Mouse (Mus musculus) gastrocnemius, adult 8-10 months (tissue): ENCODE measurements around the gene Pfn5. TPM values are rescaled to one million over a fixed set of nuclear protein-coding genes. Genes with fewer than 3 reads are reported as not detected.
"Not testable (repeated sequence)": the region's sequence is repeated elsewhere in the genome, so short reads cannot be mapped to it uniquely, and the experiment has no call there.

Experiments
- DNase-seq, 2 experiments: peaks; one replicate each; pipeline ENCODE4 v3.0.0; 2022; ENCODE audit warnings: low spot score in 2 of 2
- total RNA-seq, 4 experiments: library from RNA; stranded (reverse); gene quantifications; 2 replicates each; pipeline ENCODE4 v1.2.4; 2022

The Pfn5 gene
- total RNA-seq = not detected

GRCm38 (mm10) chrX:95557887-95558286 lies at the start of gene Pfn5, which contains the start of gene Asb12:
TSS of gene Pfn5 (plus strand) at chrX:95558104.
TSS of gene Asb12 (minus strand) at chrX:95557987.
- DNase-seq = no peak

- no peak for DNase-seq
These were observed 34.0 kb upstream of the Pfn5 start for GRCm38 (mm10) chrX:95523883-95524282.

DNA sequence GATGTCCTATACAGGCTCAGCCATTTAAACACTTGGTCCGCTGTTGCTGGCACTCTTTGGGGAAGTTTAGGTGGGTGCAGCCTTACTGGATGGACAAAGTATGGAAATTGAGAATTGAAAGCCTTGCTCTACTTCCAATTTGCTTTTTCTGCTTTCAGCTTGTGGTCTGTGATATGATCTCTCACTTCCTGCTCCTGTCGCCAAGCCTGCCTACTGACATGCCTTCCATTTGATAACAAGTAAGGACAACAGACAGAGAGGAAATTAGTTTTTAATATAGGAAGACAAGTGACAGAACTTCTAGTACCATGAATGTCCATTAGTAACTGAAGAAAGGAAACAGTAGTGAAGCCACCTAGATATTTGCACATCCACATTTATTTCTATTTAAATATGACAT lies 32.7 kb upstream of the Pfn5 start:
- DNase-seq = no peak

GRCm38 (mm10) chrX:95535493-95535892 lies 22.4 kb upstream of the Pfn5 start:
- DNase-seq = not testable (repeated sequence)

DNA sequence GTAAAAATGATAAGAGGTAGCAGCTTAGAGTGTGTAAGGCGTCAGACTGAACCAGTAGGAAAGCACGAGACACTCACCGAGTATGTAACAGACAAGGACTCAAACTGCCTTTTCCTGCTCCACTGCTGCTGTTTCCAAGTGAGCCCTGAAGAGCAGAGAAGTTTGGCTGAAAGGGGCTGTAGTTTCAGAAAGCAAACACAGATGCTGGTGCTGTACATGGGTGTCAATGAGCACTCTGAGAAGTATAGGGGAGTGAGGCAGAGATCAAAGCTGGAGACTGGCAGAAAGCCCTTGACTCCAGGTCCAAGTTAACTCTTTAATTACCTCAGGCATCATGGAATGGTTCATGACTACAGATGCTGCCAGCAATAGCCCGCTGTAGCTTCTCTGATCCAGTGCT lies 3.6 kb upstream of the Pfn5 start:
- DNase-seq = no peak

- no peak for DNase-seq
These were observed 42.7 kb downstream of the Pfn5 start for GRCm38 (mm10) chrX:95600609-95601008.

Other genes starting within 250 kb of the Pfn5 start
- gene Amer1, start 113.2 kb upstream of the Pfn5 start, total RNA-seq = 1 to 10 TPM; 2.9 to 3.8 (median 3.3) TPM
- 10 to 100 TPM; 47.4 to 55.2 (median 49.9) TPM for gene Asb12, start 117 bp upstream of the Pfn5 start, total RNA-seq
- 1 to 10 TPM in 2 of 4 experiments, under 1 TPM in 2; 0.46 to 1.3 (median 1.0) TPM for gene Zc4h2, start 100.4 kb downstream of the Pfn5 start, total RNA-seq
- gene Zc3h12b, start 153.6 kb downstream of the Pfn5 start, total RNA-seq = under 1 TPM; 0.10 to 0.75 (median 0.43) TPM